Mouse (Mus musculus) ES-Bruce4 (cell line): Measurements from ENCODE around the gene Dnajc22.

Experiments
- CTCF ChIP-seq: IDR thresholded peaks from one replicate; pipeline ENCODE4 v1.8.1; 2011; ENCODE audit warnings: low read depth, low read length
- POLR2A ChIP-seq: IDR thresholded peaks from one replicate; pipeline ENCODE4 v1.8.1; 2011; ENCODE audit warnings: low read length; ENCODE audit not compliant: insufficient read depth

GRCm38 (mm10) chr15:99065557-99066165, 27.3 kb upstream of the Dnajc22 start:
- TF ChIP-seq CTCF (no peak), POLR2A (no peak)
